Mouse (Mus musculus): ENCODE measurements at regions not wholly inside any gene's neighbourhood (a gene's known extent, or its start where the extent isn't known, plus 50 kb on each side); places are given as distances from the start of the nearest gene placed in this dataset.
"Not testable (repeated sequence)": the region's sequence is repeated elsewhere in the genome, so short reads cannot be mapped to it uniquely, and the experiment has no call there.

- DNase-seq (ENCODE audit: low spot score) = no peak
Observed at GRCm38 (mm10) chr19:32973130-32973529, 215.8 kb downstream of the Pten start.

GRCm38 (mm10) chr19:32974778-32975240, 217.5 kb downstream of the Pten start:
- no peak for DNase-seq (ENCODE audit: low spot score)

DNA sequence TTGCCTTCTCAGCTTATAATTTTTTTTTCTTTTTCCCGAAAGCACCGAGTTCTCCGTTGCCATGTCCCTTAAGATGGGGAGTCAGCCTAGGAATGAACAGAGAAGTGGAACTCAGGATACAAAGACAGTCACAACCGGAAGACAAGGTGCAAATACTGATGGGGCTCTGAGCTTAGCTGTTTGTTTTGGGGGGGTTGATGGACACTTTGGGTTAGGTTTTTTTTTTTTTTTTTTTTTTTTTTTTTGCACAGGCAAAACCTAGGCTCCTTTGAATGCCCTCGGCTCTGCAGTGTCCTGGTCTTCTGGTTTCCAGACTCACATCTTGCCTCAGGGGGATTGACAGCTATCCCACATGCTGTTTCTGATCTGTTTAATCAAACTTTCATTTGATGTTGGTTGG, 218.0 kb downstream of the Pten start:
- no peak for DNase-seq (ENCODE audit: low spot score)

- no peak for DNase-seq (ENCODE audit: low spot score)
Observed at GRCm38 (mm10) chr19:32976507-32976906, 219.2 kb downstream of the Pten start.

GRCm38 (mm10) chr19:32978037-32978745, 220.9 kb downstream of the Pten start:
- no peak for DNase-seq (ENCODE audit: low spot score)

GRCm38 (mm10) chr19:32980142-32980541, 222.8 kb downstream of the Pten start:
- no peak for DNase-seq (ENCODE audit: low spot score)

DNA sequence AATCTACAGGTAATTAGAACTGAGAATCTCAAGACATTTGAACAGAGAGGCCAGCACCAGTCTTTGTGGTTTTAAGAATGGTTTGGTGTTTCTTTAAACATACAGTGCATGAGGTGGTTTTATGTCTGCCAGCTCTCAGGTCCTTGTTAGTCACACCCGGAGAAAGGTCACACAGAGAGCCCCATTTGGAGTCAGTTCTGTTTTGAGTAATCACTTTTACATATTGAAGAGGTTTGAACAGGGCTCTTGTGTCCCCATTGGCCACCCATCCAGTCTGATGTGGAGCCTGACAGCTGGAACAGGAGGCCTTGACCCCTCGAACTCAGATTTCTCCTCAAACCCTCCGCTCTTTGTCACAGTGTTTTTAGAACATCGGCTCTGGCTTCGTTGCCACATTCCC, 231.4 kb downstream of the Pten start:
- DNase-seq (ENCODE audit: low spot score) = no peak

GRCm38 (mm10) chr19:32989346-32989745, 232.0 kb downstream of the Pten start:
- no peak for DNase-seq (ENCODE audit: low spot score)

- no peak for DNase-seq (ENCODE audit: low spot score)
Observed at GRCm38 (mm10) chr19:32990576-32990975, 233.3 kb downstream of the Pten start.

DNA sequence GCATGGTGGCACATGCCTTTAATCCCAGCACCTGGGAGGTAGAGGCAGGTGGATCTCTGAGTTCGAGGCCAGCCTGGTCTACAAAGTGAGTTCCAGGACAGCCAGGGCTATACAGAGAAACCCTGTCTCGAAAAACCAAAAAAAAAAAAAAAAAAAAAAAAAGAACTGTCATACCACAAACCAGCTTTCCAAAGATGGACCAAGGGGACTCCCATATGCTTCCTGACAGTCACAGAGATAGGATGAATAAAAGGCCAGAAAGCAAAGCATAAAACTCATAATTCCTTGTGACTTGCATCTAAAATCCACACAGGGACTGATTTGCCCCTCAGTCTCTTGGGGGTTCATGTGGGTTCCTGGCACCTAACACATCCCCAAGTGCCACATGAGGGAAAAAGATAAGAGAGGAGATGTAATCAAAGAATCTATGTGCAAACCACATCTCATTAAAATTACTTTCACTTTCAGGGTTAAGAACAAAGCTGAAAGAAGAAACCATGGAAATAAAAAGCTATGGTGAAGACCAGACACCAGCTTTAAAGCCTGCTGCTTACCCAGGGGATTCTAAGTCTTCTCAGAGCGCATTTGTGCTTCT, 241.4 kb downstream of the Pten start:
- no peak for DNase-seq (ENCODE audit: low spot score)

- no peak for DNase-seq (ENCODE audit: low spot score)
Observed at GRCm38 (mm10) chr19:33007582-33007981, 250.3 kb downstream of the Pten start.

- DNase-seq (ENCODE audit: low spot score) = no peak
Observed at GRCm38 (mm10) chr19:33008076-33008475, 250.8 kb downstream of the Pten start.

GRCm38 (mm10) chr19:33008794-33009193, 251.5 kb downstream of the Pten start:
- no peak for DNase-seq (ENCODE audit: low spot score)

DNA sequence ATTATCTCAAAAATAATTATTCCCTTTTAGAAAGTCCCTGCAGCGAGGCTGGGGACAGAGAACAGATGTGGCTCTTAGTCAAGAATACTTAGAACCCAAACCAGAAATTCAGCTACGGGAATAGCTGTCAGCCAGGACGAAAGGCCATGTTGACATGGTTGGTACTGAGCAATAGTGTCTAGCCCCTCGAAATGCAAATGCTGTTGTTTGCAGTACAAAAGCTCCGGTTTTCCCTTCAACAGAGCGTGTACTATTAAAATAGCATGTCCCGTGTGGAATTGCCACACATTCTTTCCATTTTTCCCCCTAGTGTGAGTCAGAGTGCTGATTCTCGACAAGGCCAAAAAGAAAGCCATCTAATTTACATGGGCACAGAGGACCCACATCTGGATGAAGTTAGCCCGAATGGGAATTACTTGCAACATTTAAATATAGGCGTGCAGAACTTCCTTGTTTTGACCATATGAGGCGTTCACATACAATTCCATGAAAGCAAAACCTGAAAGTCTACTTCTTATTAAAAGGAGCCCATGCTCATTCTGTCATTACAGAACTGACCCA, 253.7 kb downstream of the Pten start:
- no peak for DNase-seq (ENCODE audit: low spot score)

GRCm38 (mm10) chr19:33014879-33015278, 257.6 kb downstream of the Pten start:
- DNase-seq (ENCODE audit: low spot score) = not testable (repeated sequence)

GRCm38 (mm10) chr19:33021161-33021560, 263.9 kb downstream of the Pten start:
- no peak for DNase-seq (ENCODE audit: low spot score)

- DNase-seq (ENCODE audit: low spot score) = no peak
Observed at GRCm38 (mm10) chr19:33022839-33023428, 265.6 kb downstream of the Pten start.

DNA sequence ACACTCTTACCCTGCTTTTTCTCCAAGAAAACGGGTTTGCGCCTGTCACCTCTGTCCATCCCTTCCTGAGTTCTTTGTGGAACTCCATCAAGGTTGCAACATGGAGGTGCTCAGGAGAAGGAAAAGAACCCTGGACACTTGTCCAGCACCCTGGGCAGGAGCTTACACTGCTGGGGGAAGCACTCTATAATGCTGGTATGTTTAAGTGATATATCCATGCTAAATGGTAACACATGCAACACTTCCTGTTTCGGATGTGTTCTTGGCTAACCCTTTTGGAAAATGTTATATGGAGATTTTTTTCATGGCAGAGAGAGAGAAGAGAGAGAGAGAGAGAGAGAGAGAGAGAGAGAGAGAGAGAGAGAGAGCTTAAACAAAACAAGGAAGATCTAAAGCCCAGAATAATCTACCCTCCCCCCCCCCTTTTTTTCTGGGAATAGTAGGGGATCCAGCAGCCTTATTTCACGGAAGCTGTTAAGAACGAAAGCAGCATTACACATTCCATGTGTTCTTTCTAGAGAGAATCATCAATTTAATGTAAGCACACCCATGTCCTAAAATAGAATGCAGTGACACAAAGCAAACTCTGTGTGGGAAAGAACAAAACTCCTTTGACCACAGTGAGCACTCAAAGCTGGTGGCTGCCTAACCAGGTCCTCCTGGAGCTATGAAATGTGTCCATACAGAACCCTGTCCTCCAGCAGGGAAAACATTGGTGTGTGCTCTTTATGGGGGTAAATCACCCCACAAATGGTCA, 272.6 kb downstream of the Pten start:
- no peak for DNase-seq (ENCODE audit: low spot score)

DNA sequence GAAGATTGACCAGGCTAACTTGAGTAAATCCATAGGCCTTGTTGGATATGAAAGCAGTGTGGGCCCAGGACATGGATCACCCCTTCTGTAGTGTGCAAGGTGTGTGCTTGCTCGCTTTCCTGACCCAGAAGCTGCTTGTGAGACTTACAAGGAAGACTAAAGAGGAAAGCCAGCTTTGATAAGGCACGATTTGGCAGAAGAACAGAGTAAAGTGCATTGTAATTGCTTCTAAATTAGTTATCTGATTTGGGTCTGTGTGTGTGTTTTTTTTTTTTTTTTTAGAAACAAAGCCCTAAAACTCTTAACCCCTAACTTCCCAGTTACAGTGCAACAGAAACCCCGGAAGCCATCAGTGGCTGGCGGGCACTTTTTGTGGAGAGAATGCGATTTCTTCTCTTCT, 283.2 kb downstream of the Pten start:
- no peak for DNase-seq (ENCODE audit: low spot score)

- no peak for DNase-seq (ENCODE audit: low spot score)
Observed at GRCm38 (mm10) chr19:33040991-33041390, 283.7 kb downstream of the Pten start.

DNA sequence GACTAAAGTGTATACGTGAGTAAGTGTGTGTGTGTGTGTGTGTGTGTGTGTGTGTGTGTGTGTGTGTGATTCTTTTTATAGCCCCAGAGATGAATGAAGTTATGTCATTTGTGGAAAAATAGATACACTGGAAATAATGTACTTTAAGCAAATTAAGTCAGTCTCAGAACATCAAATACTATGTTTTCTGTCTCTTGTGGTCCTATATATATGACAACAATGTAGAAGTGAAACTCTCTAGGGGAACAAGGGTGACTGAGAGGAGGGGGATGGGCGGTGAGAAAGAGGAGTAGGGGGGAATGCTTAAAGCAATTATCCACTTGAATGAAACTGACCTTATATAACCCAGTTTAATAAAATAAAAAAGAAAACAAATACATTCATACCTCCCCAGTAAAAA, 285.5 kb downstream of the Pten start:
- DNase-seq (ENCODE audit: low spot score) = no peak

DNA sequence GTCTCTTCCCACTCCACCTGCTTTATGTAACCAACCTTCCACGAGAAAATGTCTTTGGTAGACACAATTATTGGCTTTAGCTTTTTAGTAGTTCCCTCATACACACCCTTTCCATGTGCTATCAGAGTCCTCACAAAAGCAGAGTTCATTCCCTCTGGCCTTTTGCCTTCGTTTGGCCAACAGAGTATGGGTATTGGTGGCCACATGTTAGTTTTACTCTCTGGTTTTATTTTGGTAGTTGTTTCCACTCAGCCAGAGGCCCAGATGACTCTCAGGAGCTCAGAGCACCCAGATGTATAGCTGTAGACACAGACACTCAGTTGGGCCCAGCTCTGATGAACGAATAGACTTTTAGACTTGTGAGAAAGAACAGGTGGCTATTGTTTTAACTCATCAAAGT, 286.4 kb downstream of the Pten start:
- no peak for DNase-seq (ENCODE audit: low spot score)
